In genomic region chr5:141394586-141394985, GRCm38 (mm10) we compare ENCODE assay signal across 16 mouse cellular contexts.
"Had no signal": no experiment of that assay in that cellular context is flagged by ENCODE, and none has a peak within 500 bp of the region (broad histone marks: within the 10 kb centered on the region; RNA-seq: fewer than 3 reads in every experiment).

No protein-coding gene starts in this region.

- H3K4me3 ChIP-seq: neural tube, embryonic 13.5 days; neural tube, embryonic 15.5 days; stomach, embryonic 15.5 days had no signal

- H3K9me3 ChIP-seq: neural tube, embryonic 13.5 days; neural tube, embryonic 15.5 days; stomach, embryonic 15.5 days had no signal

- H3K4me1 ChIP-seq: neural tube, embryonic 15.5 days; stomach, embryonic 15.5 days had no signal

- H3K27ac ChIP-seq: neural tube, embryonic 13.5 days; neural tube, embryonic 15.5 days; stomach, embryonic 15.5 days; stomach, postnatal 0 days had no signal

- H3K4me2 ChIP-seq: neural tube, embryonic 13.5 days; neural tube, embryonic 15.5 days; stomach, embryonic 15.5 days had no signal

- H3K9ac ChIP-seq: neural tube, embryonic 13.5 days; neural tube, embryonic 15.5 days; stomach, embryonic 15.5 days had no signal

- DNase-seq: retina, postnatal 1 day; right cerebral cortex, adult 18-20 months; right cerebral cortex, postnatal 14 days; right cerebral cortex, postnatal 25 days; right cerebral cortex, postnatal 4 days; spleen, adult 18-20 months; thymus, adult 18-20 months; thymus, adult 2 months; thymus, postnatal 14 days; thymus, postnatal 25 days; thymus, postnatal 36 days; thymus, postnatal 4 days had no signal

- H3K27me3 ChIP-seq: neural tube, embryonic 13.5 days; neural tube, embryonic 15.5 days; stomach, embryonic 15.5 days had no signal

- H3K36me3 ChIP-seq: neural tube, embryonic 13.5 days; neural tube, embryonic 15.5 days; stomach, embryonic 15.5 days had no signal
